Mouse (Mus musculus) forelimb bud, embryonic 11.5 days (tissue): ENCODE measurements at regions not wholly inside any gene's neighbourhood (a gene's known extent, or its start where the extent isn't known, plus 50 kb on each side); places are given as distances from the start of the nearest gene placed in this dataset.
"Not testable (repeated sequence)": the region's sequence is repeated elsewhere in the genome, so short reads cannot be mapped to it uniquely, and the experiment has no call there.

ENCODE experiments used
- DNase-seq: peaks from one replicate; pipeline ENCODE4 v3.0.0-alpha.2; 2012; ENCODE audit warnings: low read depth, low spot score

DNA sequence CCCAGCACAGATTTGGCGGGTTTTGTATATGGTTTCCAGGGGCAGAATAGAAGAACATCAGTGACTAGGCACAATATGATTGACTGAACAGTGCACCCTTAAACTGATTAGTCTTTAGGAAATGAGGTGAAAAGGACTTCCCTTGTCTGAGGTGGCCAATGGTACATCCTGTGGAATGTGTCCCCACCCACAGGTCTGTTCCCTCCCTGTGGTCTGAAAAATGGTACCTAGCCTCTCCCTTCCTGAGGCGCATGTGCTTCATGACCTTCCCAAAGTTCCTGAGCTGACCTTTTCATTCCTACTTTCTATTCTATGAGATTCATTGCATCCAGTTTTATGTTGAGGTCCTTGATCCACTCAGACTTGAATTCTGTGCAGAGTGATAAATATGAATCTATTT is 76.0 kb downstream of the Zfp97 start:
- not testable (repeated sequence) for DNase-seq

- DNase-seq: no peak
Observed at GRCm38 (mm10) chr17:17229069-17229468, 107.9 kb downstream of the Zfp97 start.

DNA sequence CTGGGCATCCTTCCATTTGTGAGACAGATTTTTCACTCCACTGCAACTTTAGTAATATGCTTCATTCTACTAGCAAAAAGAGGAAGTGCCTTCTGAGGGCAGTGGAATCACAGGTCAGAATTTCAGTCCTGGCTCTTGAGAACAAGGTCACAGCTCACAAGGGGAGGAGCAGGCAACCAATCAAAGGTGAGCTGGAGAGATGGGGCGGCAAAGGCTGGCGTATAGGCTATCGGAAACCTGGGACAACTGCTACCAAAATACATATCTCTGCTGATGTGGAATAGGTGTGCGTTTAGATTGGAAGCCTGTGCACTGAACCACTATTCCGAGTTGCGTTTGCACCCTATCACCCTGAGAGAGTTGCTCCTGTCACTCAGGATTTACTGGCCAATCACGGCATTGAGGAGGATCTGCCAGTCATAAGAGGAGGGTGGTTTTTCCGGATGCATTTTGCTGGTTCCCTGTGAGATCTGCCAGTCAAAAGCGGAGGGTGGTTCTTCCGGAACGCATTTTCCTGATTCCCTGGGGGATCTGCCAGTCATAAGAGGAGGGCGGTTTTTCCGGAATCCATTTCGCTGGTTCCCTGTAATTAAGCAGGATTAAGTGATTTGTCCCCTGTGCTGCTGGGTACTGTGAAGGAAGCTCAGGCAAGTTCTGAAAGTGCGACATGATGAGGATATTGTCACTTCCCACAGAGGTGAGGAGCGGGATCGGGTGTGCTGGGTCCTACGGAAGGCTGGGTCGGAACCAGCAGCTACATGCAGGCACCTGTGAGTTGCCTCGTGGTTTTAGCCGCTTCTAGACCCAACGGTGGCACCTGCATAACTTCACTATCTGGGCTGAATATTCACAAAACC is 113.3 kb downstream of the Zfp97 start:
- DNase-seq: peak; percentile 96

- DNase-seq: peak; percentile 8
Observed at GRCm38 (mm10) chr17:17235186-17235482, 113.9 kb downstream of the Zfp97 start.
